Mouse (Mus musculus): Measurements from ENCODE around the gene Sec22c.

DNA sequence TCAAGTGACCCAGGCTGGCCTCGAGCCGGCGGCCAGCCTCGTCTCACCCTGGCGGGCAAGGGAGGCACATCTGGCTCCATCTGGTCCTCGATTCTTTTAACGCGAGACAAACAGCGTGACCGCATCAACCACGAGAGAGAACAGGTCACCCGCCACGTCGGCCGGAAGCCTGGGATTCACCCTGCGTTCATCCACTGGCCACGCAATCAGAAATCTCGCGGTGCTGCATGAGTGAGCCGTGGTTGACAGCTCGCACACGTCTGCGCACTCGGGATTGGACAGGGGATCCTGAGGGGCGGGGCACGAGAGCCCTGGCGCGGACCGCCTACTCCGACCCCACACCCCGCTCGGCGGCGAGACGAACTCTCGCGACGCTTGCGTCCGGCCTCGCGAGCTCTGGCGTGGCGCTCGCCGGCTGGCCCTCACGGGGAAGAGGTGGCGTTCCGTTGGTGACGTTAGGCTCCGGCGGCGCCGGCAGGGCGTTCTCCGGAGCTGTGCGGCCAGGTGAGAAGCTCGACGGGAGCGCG is 13.6 kb upstream of the Sec22c start, which contains the start of gene Nktr:
- TF ChIP-seq CTCF (conservative IDR thresholded peaks at IDR 0.05; ENCODE audit: low read length): no peak
- no peak for TF ChIP-seq POU5F1 (IDR thresholded peaks at IDR 0.05; ENCODE audit: borderline replicate concordance, low read length)
- TF ChIP-seq NANOG (IDR thresholded peaks at IDR 0.05; ENCODE audit: borderline replicate concordance, low read length): 0 out of 2 replicates have a peak, but pooled peaks have one; percentile 9
